Mouse (Mus musculus): ENCODE measurements around the gene Arhgap15.

GRCm38 (mm10) chr2:44044088-44044487 is 295.5 kb downstream of the Arhgap15 start:
- TF ChIP-seq POLR2A (IDR thresholded peaks at IDR 0.05; ENCODE audit: control insufficient read depth, extremely low read depth, insufficient read depth, low read length, poor library complexity) (no peak), CTCF (IDR thresholded peaks at IDR 0.05; ENCODE audit: borderline replicate concordance, control insufficient read depth, extremely low read depth, insufficient read depth, low read length, poor library complexity) (no peak)
